Mouse (Mus musculus): ENCODE measurements around the gene Myrip. TPM values are rescaled to one million over a fixed set of nuclear protein-coding genes. Genes with fewer than 3 reads are reported as not detected.

Myrip gene
- total and polyA plus RNA-seq, 3 experiments = 0.03 TPM; not detected in 2

- Histone ChIP-seq H3K27me3 (ENCODE audit: control insufficient read depth in 1 of 2, insufficient read depth in 2 of 2, low read length in 2 of 2) (no peaks in the 10 kb centered on the region), H3K4me3 (ENCODE audit: control insufficient read depth in 1 of 2, insufficient read depth in 1 of 2, low read depth in 2 of 2, low read length in 2 of 2) (no peak overlapping the region), H3K36me3 (ENCODE audit: control insufficient read depth in 1 of 2, insufficient read depth in 2 of 2, low read length in 2 of 2) (peaks cover 3 to 5% of the 10 kb centered on the region in 2 experiments; a peak in 3 of 4 replicates), H3K9me3 (replicated peaks; ENCODE audit: insufficient read depth, low read length) (no peaks in the 10 kb centered on the region), H3K27ac (ENCODE audit: control insufficient read depth, low read depth, low read length) (no peak overlapping the region), H3K4me1 (ENCODE audit: control insufficient read depth in 1 of 2, insufficient read depth in 2 of 2, low read length in 2 of 2) (peaks cover 0 to 10% of the 10 kb centered on the region in 2 experiments; a peak in 3 of 4 replicates), H3K79me2 (ENCODE audit: control insufficient read depth, insufficient read depth, low read length, poor library complexity) (peaks cover 12% of the 10 kb centered on the region), H3K9ac (ENCODE audit: control insufficient read depth, low read depth, low read length, poor library complexity, severe bottlenecking) (no peak overlapping the region)
- TF ChIP-seq NRF1 (IDR thresholded peaks at IDR 0.05; ENCODE audit: insufficient read depth, low read depth, low read length, poor library complexity, severe bottlenecking) (no peak), MAFK (IDR thresholded peaks at IDR 0.05; ENCODE audit: borderline replicate concordance, low read depth, low read length) (no peak), ZNF384 (IDR thresholded peaks at IDR 0.05; ENCODE audit: low read depth, low read length) (no peak), SIN3A (IDR thresholded peaks at IDR 0.05; ENCODE audit: low read length) (no peak), TBP (IDR thresholded peaks at IDR 0.05; ENCODE audit: low read depth, low read length) (no peak), CHD2 (IDR thresholded peaks at IDR 0.05; ENCODE audit: low read length) (no peak), POLR2AphosphoS2 (IDR thresholded peaks at IDR 0.05; ENCODE audit: low read length) (no peak), ELF1 (IDR thresholded peaks at IDR 0.05; ENCODE audit: low read depth, low read length) (no peak), CHD1 (IDR thresholded peaks at IDR 0.05; ENCODE audit: low read depth, low read length) (no peak), TCF12 (IDR thresholded peaks at IDR 0.05; ENCODE audit: low read depth, low read length) (no peak), GABPA (IDR thresholded peaks at IDR 0.05; ENCODE audit: low read depth, low read length) (no peak), USF1 (IDR thresholded peaks at IDR 0.05; ENCODE audit: low read depth, low read length) (no peak)
- no peak for DNase-seq (ENCODE audit: low read depth, low spot score)
Measured at GRCm38 (mm10) chr9:120497983-120498382, 196.7 kb downstream of the Myrip start.

- Histone ChIP-seq H3K9me3 (replicated peaks; ENCODE audit: insufficient read depth, low read length) (no peaks in the 10 kb centered on the region), H3K79me2 (ENCODE audit: control insufficient read depth, insufficient read depth, low read length, poor library complexity) (no peaks in the 10 kb centered on the region), H3K4me1 (ENCODE audit: control insufficient read depth in 1 of 2, insufficient read depth in 2 of 2, low read length in 2 of 2) (peaks cover 0 to 3% of the 10 kb centered on the region in 2 experiments; a peak in 2 of 4 replicates), H3K27ac (ENCODE audit: control insufficient read depth, low read depth, low read length) (no peak overlapping the region), H3K27me3 (ENCODE audit: control insufficient read depth in 1 of 2, insufficient read depth in 2 of 2, low read length in 2 of 2) (no peaks in the 10 kb centered on the region), H3K4me3 (ENCODE audit: control insufficient read depth in 1 of 2, insufficient read depth in 1 of 2, low read depth in 2 of 2, low read length in 2 of 2) (no peak overlapping the region), H3K9ac (ENCODE audit: control insufficient read depth, low read depth, low read length, poor library complexity, severe bottlenecking) (no peak overlapping the region), H3K36me3 (ENCODE audit: control insufficient read depth in 1 of 2, insufficient read depth in 2 of 2, low read length in 2 of 2) (no peaks in the 10 kb centered on the region; a peak in 1 of 4 replicates)
- peak; percentile 36 for TF ChIP-seq ZC3H11A (IDR thresholded peaks at IDR 0.05; ENCODE audit: low read depth, low read length)
- TF ChIP-seq RCOR1 (IDR thresholded peaks at IDR 0.05; ENCODE audit: low read depth, low read length) = no peak
- TF ChIP-seq TAL1 (IDR thresholded peaks at IDR 0.05; ENCODE audit: low read length) = no peak
- no peak for TF ChIP-seq TBP (IDR thresholded peaks at IDR 0.05; ENCODE audit: low read depth, low read length)
- TF ChIP-seq SMC3 (IDR thresholded peaks at IDR 0.05; ENCODE audit: low read depth, low read length) = peak; percentile 51
- TF ChIP-seq MAFK (IDR thresholded peaks at IDR 0.05; ENCODE audit: borderline replicate concordance, low read depth, low read length) = no peak
- no peak for TF ChIP-seq MXI1 (IDR thresholded peaks at IDR 0.05; ENCODE audit: low read depth, low read length)
- TF ChIP-seq CTCF (IDR thresholded peaks at IDR 0.05 in 2 of 3, conservative IDR thresholded peaks at IDR 0.05 in 1 of 3; ENCODE audit: control insufficient read depth in 1 of 3, insufficient read depth in 1 of 3, low read depth in 2 of 3, low read length in 3 of 3, poor library complexity in 1 of 3, severe bottlenecking in 1 of 3) = peak; percentile 71 to 92 (median 85)
- TF ChIP-seq ZNF384 (IDR thresholded peaks at IDR 0.05; ENCODE audit: low read depth, low read length) = no peak
- TF ChIP-seq SIN3A (IDR thresholded peaks at IDR 0.05; ENCODE audit: low read length) = 0 out of 2 replicates have a peak, but pooled peaks have one; percentile 6
- no peak for TF ChIP-seq POLR2AphosphoS2 (IDR thresholded peaks at IDR 0.05; ENCODE audit: low read length)
- TF ChIP-seq RAD21 (IDR thresholded peaks at IDR 0.05; ENCODE audit: low read depth, low read length) = peak; percentile 87
- peak; percentile 53 for DNase-seq (ENCODE audit: low read depth, low spot score)
Measured at GRCm38 (mm10) chr9:120501191-120501902, 200.0 kb downstream of the Myrip start.

All from MEL (cell line).